Mouse (Mus musculus) brain, embryonic 14.5 days (tissue): ENCODE results near the gene Olfr825.

Experiments used
- CTCF ChIP-seq: fragments of 200-500 bp; IDR thresholded peaks from 2 replicates; pipeline ENCODE4 v1.5.1; 2012; ENCODE audit warnings: inconsistent platforms, mild to moderate bottlenecking, moderate library complexity, borderline replicate concordance; ENCODE audit not compliant: insufficient read depth, insufficient read length; ENCODE audit errors: extremely low read depth
- POLR2A ChIP-seq: fragments of 200-500 bp; IDR thresholded peaks from 2 replicates; pipeline ENCODE4 v1.6.1; 2012; ENCODE audit warnings: mild to moderate bottlenecking, inconsistent platforms, borderline replicate concordance; ENCODE audit not compliant: poor library complexity, insufficient read depth, insufficient read length, severe bottlenecking; ENCODE audit errors: extremely low read depth

- TF ChIP-seq POLR2A (no peak), CTCF (no peak)
Observed at GRCm38 (mm10) chr10:130134811-130135210, 31.8 kb downstream of the Olfr825 start.
